Mouse (Mus musculus) ES-E14 (cell line): ENCODE results near the gene Wrap53. TPM values are rescaled to one million over a fixed set of nuclear protein-coding genes. Genes with fewer than 3 reads are reported as not detected.
"Not testable (repeated sequence)": the region's sequence is repeated elsewhere in the genome, so short reads cannot be mapped to it uniquely, and the experiment has no call there.

ENCODE experiments used
- DNase-seq: peaks from one replicate; pipeline ENCODE4 v3.0.0-alpha.2; 2013; ENCODE audit warnings: low read depth, low spot score
- H3K27ac ChIP-seq: 2 replicates; pipeline ENCODE4 v1.5.1; 2012; ENCODE audit warnings: low read depth, mild to moderate bottlenecking, low read length, moderate library complexity, mixed read lengths; ENCODE audit not compliant: poor library complexity, insufficient read depth, severe bottlenecking
- H3K36me3 ChIP-seq: 2 replicates; pipeline ENCODE4 v1.6.1; 2012; ENCODE audit warnings: mild to moderate bottlenecking, low read length, moderate library complexity, mixed read lengths; ENCODE audit not compliant: control insufficient read depth, poor library complexity, insufficient read depth, severe bottlenecking
- H3K4me1 ChIP-seq, 2 experiments: fragments of 150-350 bp in 1 of 2; sonication (generic) in 1 of 2; 2 replicates each; pipeline ENCODE4 v1.6.1; 2012; ENCODE audit warnings: low read length in 2 of 2, mild to moderate bottlenecking in 1 of 2, mixed read lengths in 1 of 2; ENCODE audit not compliant: control insufficient read depth in 2 of 2, insufficient read depth in 2 of 2, poor library complexity in 1 of 2
- H3K4me3 ChIP-seq, 2 experiments: fragments of 150-350 bp in 1 of 2; sonication (generic) in 1 of 2; 2 replicates each; pipeline ENCODE4 v1.5.1; 2012; ENCODE audit warnings: low read length in 2 of 2, low read depth in 1 of 2, mild to moderate bottlenecking in 1 of 2, mixed read lengths in 1 of 2; ENCODE audit not compliant: insufficient read depth in 1 of 2, poor library complexity in 1 of 2, severe bottlenecking in 1 of 2
- H3K9ac ChIP-seq: 2 replicates; pipeline ENCODE4 v1.6.1; 2012; ENCODE audit warnings: low read depth, mild to moderate bottlenecking, low read length, mixed read lengths; ENCODE audit not compliant: poor library complexity, insufficient read depth, severe bottlenecking
- H3K9me3 ChIP-seq: fragments of 150-350 bp; sonication (generic); 2 replicates; pipeline ENCODE4 v1.6.1; 2012; ENCODE audit warnings: low read depth, mild to moderate bottlenecking, low read length; ENCODE audit not compliant: control insufficient read depth, insufficient read depth
- CHD2 ChIP-seq: IDR thresholded peaks from 2 replicates; pipeline ENCODE4 v1.6.1; 2014; ENCODE audit warnings: mild to moderate bottlenecking, low read depth, low read length, inconsistent platforms
- HCFC1 ChIP-seq: IDR thresholded peaks from 2 replicates; pipeline ENCODE4 v1.6.1; 2012; ENCODE audit warnings: low read length, inconsistent platforms, borderline replicate concordance; ENCODE audit not compliant: insufficient read depth
- MAFK ChIP-seq: IDR thresholded peaks from 2 replicates; pipeline ENCODE4 v1.6.1; 2014; ENCODE audit warnings: mild to moderate bottlenecking, low read depth, low read length, inconsistent platforms; ENCODE audit not compliant: insufficient read depth
- ZC3H11A ChIP-seq: IDR thresholded peaks from 2 replicates; pipeline ENCODE4 v1.6.1; 2012; ENCODE audit warnings: low read depth, mild to moderate bottlenecking, inconsistent platforms, low read length, borderline replicate concordance
- ZNF384 ChIP-seq: IDR thresholded peaks from 2 replicates; pipeline ENCODE4 v1.6.1; 2012; ENCODE audit warnings: low read depth, low read length, inconsistent platforms
- in situ Hi-C, 2 experiments: fragments of 600-800 bp; cut with MboI; formaldehyde crosslinking; loops; one replicate each; pipeline ENCODE4 v1.15.1; 2025; ENCODE audit warnings: low sequenced_read_pairs in 2 of 2, inconsistent platforms in 1 of 2; ENCODE audit not compliant: unreplicated experiment in 2 of 2
- total RNA-seq: library from RNA; depleted of rRNA; stranded (reverse); fragments of 300-350 nt; gene quantifications from 2 replicates; pipeline ENCODE4 v1.2.3, GENCODE M21; 2012; rRNA removed

Gene Wrap53
- 30.7 and 33.0 TPM in 2 replicates for total RNA-seq

GRCm38 (mm10) chr11:69580091-69580514 lies at the start of gene Wrap53, which contains the start of gene Trp53:
TSS of gene Wrap53 (minus strand) at chr11:69580255.
TSS of gene Trp53 (plus strand) at chr11:69580359.
- peak within 1 kb of the TSS; percentile 90 to 97 for H3K4me3 ChIP-seq
- H3K9ac ChIP-seq: peak within 1 kb of the TSS; percentile 98
- peak; percentile 89 for DNase-seq
- peaks cover 22% of the 10 kb centered on the region for H3K36me3 ChIP-seq
- H3K9me3 ChIP-seq: no peaks in the 10 kb centered on the region
- H3K4me1 ChIP-seq: peaks cover 9 to 19% of the 10 kb centered on the region in 2 experiments
- in situ Hi-C loops: no loop called here
- TF ChIP-seq MAFK (0 out of 2 replicates have a peak, but pooled peaks have one; percentile 16), ZNF384 (no peak), ZC3H11A (no peak), HCFC1 (peak; percentile 91), CHD2 (peak; percentile 91)
- H3K27ac ChIP-seq: peak within 1 kb of the TSS; percentile 99

DNA sequence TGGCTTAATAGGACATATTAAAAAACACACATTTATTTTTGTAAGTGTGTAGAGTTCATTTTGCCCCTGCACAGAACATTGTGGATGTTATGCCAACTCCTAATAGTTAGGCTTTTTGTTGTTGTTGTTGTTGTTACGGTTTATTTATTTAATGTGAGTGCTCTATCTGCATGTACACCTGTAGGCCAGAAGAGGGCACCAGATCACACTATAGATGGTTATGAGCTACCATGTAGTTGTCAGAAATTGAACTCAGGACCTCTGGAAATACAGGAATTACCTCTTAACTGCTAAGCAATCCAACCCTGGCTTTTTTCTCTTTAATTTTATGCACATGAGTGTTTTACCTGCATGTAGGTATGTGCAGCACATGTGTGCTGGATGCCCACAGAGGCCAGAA lies 49.7 kb upstream of the Wrap53 start:
- in situ Hi-C loops: no loop called here
- H3K27ac ChIP-seq: no peak overlapping the region
- H3K9me3 ChIP-seq: no peaks in the 10 kb centered on the region
- no peak overlapping the region for H3K4me3 ChIP-seq
- no peak for DNase-seq
- peaks cover 0 to 3% of the 10 kb centered on the region in 2 experiments; a peak in 1 of 4 replicates for H3K4me1 ChIP-seq
- no peaks in the 10 kb centered on the region for H3K36me3 ChIP-seq
- no peak overlapping the region for H3K9ac ChIP-seq
- TF ChIP-seq ZC3H11A (no peak), ZNF384 (no peak), CHD2 (no peak), HCFC1 (no peak), MAFK (no peak)

- Histone ChIP-seq H3K4me3 (no peak overlapping the region), H3K27ac (no peak overlapping the region), H3K9ac (no peak overlapping the region), H3K4me1 (peaks cover under 1 to 2% of the 10 kb centered on the region in 2 experiments; a peak in 1 of 4 replicates), H3K36me3 (no peaks in the 10 kb centered on the region), H3K9me3 (no peaks in the 10 kb centered on the region)
- in situ Hi-C loops: no loop called here
- peak; percentile 83 for DNase-seq
- TF ChIP-seq MAFK (no peak), HCFC1 (no peak), ZC3H11A (0 out of 2 replicates have a peak, but pooled peaks have one; percentile 3), CHD2 (peak; percentile 76; the same call in 1 of the 2 replicates), ZNF384 (no peak)
Measured at GRCm38 (mm10) chr11:69628286-69628685, 48.2 kb upstream of the Wrap53 start.

DNA sequence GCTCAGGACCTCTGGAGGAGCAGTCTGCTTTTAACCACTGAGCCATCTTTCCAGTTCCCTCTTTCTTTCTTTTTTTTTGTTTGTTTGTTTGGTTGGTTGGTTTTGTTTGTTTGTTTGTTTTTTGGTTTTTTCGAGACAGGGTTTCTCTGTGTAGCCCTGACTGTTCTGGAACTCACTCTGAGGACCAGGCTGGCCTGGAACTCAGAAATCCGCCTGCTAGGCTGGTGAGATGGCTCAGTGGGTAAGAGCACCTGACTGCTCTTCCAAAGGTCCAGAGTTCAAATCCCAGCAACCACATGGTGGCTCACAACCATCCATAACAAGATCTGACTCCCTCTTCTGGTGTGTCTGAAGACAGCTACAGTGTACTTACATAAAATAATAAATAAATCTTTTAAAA lies 44.3 kb upstream of the Wrap53 start:
- H3K9ac ChIP-seq, H3K27ac ChIP-seq, H3K4me1 ChIP-seq, H3K4me3 ChIP-seq, H3K9me3 ChIP-seq, in situ Hi-C loops, H3K36me3 ChIP-seq, DNase-seq: not testable (repeated sequence)

- no peaks in the 10 kb centered on the region for H3K36me3 ChIP-seq
- no peaks in the 10 kb centered on the region for H3K9me3 ChIP-seq
- no peak for DNase-seq
- peak overlapping the region; percentile 3; the same call in 1 of the 2 replicates for H3K9ac ChIP-seq
- TF ChIP-seq ZC3H11A: no peak
- no peak for TF ChIP-seq CHD2
- no peak for TF ChIP-seq ZNF384
- TF ChIP-seq MAFK: no peak
- TF ChIP-seq HCFC1: no peak
- peaks cover 2 to 9% of the 10 kb centered on the region in 2 experiments; a peak in 2 of 4 replicates for H3K4me1 ChIP-seq
- no peak overlapping the region for H3K27ac ChIP-seq
- in situ Hi-C loops: no loop called here
- peak overlapping the region in 1 of 2 experiments; percentile 88; a peak in 2 of 4 replicates for H3K4me3 ChIP-seq
Measured at GRCm38 (mm10) chr11:69623006-69623405, 43.0 kb upstream of the Wrap53 start.
